Mouse (Mus musculus) urinary bladder, postnatal 10 days (tissue): ENCODE results near the gene Fbxo17.

Experiments
- DNase-seq: peaks from one replicate; pipeline ENCODE4 v3.0.0; 2022; ENCODE audit warnings: low spot score

Fbxo17 gene

DNA sequence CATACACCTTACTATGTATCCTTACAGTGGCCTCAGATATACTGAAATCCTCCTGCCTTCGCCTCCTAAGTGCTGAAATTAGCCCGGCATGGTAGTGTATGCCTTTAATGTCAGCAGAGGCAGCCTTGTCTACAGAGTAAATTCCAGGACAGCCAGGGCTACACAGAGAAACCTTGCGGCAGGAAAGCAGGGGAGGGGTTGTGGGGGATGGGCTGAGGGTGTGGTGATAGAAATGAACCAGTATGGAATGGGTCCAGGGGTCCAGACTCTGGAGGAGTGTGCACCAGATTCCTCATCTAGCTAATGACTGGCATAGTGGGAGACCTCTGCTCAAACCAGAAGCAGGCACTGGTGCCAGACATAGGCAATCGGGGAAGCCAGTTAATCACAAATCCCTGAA, 2.6 kb downstream of the Fbxo17 start:
- DNase-seq = no peak

DNA sequence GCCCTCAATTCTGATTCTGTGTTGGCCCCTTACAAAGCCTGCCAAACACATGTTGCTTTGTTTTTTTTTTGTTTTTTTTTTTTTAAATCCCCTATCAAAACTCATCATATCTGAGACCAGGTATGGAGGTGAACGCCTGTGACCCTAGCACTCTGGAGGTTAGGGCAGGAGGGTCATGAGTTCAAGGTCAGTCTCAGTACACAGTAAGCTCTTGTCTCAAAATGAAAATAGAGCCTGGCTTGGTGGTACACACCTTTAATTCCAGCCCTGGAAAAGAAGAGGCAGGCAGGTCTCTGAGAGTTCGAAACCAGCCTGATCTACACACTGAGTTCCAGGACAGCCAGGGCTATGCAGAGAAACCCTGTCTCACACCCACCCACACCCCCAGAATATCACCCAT, 3.0 kb downstream of the Fbxo17 start:
- DNase-seq = no peak

DNA sequence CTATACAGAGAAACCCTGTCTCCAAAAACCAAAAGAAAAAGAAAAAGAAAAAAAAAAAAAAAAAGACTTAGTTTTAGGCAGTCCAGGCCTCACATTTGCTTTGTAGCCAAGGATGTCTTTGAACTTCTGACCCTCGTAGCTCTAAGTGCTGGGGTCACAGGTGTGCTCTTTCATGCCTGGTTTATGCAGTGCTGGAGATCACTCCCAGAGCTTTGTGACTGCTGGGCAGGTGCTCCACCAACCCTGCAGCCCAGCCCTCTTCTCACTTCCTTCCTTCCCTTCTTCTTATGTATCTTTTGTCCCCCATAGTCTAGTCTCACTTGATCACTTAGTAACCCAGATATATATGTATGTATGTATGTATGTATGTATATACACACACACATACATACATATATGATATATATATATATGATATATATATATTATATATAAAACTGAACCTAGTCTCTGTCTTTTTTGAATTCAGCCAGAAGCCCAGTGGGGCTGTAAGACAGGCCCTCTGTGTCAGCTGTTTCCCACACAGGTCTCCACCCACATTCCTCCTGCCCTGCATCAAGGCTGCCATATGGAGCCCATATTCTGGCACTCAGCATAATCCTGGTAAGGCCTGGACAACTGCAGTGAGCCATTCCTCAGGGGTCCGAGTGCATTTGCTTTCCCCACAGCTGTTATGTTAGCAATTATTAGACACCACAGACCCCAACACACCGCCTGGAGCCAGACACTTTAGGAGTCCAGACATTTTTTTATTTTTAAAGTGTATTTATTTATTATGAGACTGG, 4.3 kb downstream of the Fbxo17 start:
- DNase-seq = no peak

DNA sequence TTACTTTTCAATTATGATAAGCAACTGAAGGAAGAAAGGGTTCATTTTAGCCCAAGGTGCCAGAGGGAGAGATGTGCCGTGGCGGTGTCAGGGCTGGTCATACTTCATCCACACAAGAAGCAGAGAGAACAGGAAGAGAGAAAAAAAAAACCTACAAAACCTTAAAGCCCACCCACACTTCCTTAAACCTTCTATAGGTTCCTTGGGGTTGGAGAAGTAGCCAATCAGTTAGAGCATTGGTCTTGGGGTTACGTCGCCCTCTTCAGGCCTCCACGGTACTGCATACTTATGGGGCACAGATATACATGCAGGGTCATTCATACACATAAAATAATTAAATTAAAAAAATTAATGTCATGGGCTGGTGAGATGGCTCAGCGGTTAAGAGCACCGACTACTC, 5.5 kb downstream of the Fbxo17 start:
- DNase-seq = no peak

DNA sequence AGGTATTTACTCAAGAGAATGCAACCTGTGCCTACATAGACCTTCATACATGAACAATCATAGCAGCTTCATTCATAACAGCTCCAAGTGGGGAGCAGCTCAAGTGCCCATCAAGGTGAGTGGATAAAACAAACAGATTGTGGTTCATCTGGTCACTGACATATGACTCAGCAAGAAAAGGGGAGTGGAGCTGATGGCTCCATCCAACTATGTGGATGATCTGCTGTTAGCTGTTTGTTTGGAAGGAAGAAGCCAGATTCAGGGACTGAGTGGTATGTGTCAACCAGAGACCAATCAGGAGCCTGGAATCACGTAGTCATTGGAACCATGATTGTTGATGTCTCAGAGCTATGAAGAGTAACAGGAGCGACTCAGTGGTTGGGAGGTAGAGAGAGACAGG, 8.0 kb downstream of the Fbxo17 start:
- no peak for DNase-seq

DNA sequence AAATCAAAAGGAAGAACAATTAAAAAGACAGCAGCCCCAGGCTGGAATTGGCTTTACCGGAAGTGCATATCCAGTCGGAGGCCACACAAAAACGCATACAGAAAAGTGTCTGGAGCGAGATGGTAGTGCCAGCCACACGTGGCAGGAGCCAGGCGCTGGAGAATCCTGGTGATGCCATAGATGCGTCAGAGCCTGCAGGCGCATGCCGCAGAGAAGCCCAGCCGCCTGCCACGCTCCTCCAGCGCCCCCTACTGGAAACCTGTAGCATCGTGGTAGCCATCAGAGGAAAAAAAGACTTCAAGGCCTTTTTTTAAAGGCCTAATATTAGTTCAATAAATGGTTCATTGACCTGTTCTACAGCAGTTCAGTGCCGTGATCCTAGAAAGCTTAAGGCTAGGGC, 10.0 kb downstream of the Fbxo17 start:
- DNase-seq = peak; percentile 45

DNA sequence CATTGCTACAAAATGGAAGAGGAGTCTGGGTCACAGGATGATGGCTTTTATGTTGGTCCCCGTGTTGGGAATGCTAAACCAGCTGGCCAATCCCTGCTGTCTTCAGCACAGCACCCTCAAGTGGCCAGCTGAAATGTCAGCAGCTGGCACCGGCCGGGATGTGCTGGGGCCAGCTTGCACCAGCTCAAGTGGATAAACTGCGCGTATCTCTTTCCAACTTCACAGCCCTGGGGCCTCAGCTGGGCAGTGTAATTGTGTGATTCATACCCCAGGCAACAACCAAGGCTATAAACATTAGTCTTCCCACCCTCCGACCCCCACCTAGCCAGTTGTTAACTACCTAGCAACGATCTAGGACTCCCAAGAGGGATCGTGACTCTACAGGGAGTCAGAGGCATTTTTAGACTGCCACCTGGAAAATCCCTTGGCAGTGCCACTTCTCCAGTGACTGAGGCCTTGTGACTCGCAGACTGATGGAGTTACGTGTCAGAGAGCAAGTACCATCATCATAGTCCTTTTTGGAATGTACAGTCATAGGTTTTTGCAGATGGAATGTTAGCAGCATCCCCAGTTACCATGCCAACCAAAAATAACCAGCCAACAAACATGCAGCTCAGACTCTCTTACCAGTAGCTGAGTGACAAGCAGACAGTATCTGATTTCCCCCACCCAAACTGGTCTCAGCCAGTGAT, 11.2 kb downstream of the Fbxo17 start:
- DNase-seq = no peak

DNA sequence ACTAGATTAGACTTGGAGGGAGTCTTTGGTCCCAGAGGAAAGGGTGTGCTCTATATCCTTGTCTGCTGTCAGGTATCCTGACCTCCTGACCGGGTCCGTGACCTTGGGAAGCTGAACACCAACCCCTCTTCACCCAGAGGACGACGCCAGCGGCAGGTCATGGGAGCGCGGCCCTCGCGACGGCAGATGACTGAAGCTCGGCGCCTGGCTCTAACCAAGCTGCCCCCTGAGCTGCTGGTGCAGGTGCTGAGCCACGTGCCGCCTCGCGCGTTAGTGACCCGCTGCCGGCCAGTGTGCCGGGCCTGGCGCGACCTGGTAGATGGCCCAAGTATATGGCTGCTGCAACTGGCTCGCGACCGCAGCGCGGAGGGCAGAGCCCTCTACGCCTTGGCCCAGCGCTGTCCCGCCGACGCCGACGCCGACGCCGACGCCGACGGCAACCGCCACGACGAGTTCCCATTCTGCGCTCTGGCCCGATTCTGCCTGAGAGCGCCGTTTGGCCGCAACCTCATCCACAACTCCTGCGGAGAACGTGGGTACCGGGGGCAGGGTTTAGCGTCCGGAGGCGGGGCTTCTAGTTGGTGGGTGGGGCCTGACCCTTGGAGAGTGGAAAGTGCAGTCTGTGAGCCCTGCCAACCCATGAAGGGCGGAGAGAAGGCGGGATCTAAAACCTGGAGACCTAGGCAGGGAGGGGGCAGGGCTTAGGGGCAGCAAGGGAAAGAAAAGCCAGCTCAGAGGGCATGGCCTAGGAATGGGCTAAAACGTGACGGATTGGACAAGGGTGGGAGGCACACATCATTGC, 15.9 kb downstream of the Fbxo17 start:
- no peak for DNase-seq

DNA sequence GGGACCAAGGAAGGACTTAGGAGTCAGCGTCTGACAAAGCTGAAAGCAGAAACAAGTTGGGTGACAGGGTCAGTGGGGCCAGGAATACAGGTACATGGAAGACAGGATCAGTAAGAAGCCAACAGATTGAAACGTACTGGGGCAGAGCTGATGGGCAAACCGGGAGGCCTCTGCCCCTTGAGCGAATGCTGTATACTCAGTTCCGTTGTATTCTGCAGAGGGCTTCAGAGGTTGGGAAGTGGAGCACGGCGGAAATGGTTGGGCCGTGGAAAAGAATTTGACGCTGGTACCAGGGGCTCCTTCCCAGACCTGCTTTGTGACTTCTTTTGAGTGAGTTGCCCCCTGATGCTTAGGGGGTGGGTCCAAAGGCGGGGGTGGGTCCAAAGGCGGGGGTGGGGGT, 16.6 kb downstream of the Fbxo17 start:
- DNase-seq = no peak

DNA sequence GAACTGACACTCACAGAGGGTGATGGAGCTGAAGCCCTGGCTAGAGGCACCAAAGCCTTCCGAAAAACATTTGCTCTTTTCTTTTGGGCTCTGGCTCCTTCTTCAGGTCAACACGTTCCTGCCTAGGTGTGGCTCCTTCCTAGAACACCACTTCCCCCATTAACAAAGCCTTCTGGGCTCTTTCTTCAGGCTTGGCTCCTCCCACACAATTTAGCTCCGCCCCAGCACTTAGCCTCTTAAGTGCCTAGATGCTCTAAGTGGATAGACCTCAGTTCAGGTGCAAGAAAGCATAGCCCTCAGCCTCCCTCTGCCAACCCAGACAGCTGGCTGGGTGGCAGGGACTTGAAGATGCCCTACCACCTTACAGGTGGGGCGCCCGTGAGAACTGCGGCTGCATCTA, 19.1 kb downstream of the Fbxo17 start:
- DNase-seq = no peak

DNA sequence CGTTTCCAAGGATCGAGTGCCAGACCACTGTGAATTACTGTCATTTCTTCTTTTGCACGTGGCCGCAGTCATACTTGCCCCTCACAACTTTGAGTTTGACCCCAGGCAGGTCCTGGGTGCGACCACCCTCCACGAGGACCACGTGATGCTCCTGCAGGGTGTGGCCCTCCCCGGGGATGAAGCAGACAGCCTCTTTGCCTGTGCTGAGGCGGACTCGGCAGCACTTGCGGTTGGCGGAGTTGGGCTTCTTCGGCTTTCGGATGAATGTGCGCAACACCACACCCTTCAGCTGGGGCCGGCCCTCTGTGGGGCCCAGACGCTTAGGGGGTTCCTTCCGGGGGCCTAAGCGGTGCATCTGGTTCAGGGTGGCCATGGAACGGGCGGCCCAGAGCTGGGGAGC, 23.2 kb downstream of the Fbxo17 start:
- no peak for DNase-seq

DNA sequence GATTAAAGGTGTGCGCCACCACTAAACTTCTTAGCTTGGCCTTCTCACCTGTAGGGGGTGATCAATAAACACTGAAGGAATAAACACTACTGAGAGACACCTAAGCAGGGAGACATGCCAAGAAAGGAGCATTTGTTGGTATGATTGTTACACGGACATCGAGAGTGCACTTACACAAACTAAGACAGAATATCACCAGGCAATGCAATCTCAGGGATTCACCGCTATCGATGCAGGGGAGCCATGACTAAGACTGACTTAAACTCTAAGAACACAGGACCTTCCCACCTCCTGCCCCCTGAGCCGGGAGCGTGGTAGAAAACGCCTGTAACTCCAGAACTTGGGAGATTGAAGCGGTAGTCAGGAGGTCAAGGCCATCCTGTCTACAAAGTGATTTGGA, 24.3 kb downstream of the Fbxo17 start:
- DNase-seq = no peak

DNA sequence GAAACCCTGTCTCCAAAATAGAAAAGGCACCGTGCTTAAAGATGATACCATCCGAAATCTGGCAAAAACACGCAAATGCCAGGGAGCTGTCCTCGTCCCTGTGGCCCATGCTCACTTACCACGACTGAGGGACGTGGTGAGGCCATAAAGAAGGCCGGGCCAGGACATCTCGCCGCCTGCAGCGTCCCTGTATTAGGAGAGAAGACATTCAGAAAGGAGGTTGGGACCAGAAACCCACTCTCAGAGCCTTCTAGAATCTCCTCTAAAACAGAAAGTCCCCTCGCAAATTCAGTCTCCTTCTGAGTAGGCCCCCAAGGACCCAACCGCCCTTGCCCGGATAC, 24.7 kb downstream of the Fbxo17 start:
- no peak for DNase-seq

DNA sequence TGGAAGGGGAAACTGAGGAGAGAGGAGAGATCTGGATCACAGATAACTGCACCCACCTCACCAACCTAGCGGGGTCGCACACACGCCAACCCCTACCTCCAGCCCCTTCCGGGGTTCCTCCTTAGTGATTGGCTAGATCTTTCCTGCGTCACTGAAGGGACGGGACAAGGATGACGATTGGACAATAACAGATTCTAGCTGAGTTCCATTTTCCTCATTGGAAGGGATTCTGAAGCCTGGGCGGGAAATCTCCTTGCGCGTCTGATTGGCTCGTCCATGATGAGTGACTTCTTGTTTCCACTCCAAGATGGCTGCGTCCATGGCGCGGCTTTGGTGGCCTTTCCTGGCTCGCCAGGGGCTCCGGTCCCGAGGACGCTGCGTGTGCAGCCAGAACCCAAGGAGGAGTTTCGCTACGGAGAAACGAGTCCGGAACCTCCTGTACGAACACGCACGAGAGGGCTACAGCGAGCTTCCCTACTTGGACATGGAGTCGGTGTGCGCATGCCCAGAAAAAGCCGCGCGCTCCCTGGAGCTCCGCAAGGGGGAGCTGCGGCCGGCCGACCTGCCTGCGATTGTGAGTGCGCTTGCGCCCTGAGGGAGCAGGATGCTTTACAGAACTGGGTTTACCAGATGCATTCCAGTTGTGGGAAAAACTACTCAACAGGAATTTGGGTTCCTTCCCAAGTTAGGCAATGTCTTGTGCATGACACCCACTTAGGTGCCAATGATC, 25.3 kb downstream of the Fbxo17 start, which contains the start of the genes Mrps12 and Sars2:
TSS of gene Mrps12 (minus strand) at position 112 of the 730 bp plus-strand sequence.
TSS of gene Sars2 (plus strand) at position 284 of the 730 bp plus-strand sequence.
- DNase-seq = peak; percentile 68

DNA sequence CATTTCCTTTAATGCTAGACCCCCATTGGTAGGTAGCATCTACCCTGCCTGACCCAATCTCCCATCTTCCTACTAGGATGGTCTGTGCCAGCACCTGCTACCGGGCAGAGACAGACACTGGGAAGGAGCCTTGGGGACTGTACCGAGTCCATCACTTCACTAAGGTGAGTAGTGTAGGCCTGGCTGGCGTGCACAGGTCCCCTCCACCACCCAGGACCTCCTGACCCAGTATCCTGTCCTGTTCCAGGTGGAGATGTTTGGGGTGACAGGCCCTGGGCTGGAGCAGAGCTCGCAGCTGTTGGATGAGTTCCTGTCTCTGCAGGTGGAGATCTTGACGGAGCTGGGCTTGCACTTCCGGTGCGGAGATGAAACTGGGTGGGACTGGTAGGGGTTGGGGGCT, 33.3 kb downstream of the Fbxo17 start:
- no peak for DNase-seq

DNA sequence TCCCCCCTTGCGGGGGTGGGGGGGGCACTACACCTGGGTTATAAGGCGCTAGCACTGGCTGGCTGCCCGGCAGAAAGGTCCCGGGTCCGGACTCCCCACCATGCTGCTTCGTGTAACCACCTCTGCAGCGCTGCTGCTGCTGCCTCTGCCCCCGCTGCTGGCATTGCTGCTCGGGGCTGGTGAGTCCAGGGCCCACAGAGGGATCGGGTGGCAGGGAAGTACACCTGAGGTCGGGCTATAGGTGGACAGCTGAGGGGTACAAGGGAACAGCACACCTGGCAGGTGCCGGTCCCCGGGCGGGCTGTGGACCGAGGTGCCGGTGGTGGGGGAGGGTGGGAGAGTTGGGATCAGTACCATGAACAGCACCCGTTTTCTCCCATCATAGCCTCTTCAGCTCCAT, 39.5 kb downstream of the Fbxo17 start, which contains the start of gene Ccer2:
TSS of gene Ccer2 (plus strand) at position 96 of the 400 bp plus-strand sequence.
- DNase-seq = no peak

DNA sequence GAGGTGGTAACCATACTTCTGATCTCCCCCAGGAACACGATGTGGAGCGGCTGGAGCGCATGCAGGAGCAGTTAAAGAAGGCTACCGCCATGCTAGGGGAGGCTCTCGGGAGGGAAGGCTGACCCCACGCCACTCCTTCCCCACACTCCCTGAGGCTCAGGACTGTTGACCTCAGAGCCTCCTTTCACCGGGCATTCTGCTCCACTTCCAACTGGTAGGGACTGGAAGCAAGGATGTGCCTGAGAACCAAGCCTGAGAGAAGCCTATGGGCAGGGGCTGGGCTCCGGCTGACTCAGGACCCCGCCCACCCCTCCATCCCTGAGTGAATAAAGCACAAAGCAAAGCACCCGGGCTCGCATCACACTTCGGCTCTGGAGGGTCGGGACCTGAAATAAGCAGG, 42.0 kb downstream of the Fbxo17 start:
- DNase-seq = no peak

DNA sequence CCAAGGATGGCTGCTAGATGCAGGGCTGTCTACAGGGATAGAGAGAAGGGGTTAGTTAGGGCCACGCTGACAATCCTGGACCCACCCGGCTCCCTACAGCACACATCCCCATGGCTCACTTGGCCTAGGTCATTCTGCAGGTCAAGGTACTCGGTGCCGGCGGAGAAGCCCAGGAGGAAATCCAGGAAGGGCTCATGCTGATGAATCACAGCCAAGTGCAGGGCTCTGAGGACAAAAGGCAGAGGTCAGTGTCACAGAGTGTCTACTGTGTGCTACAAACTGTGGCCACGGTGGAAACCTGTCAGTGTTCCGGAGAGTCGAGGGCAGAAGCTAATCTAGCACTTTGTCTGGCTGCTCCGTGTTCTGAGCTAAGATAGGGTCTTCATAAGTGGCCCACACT, 45.3 kb downstream of the Fbxo17 start:
- no peak for DNase-seq

DNA sequence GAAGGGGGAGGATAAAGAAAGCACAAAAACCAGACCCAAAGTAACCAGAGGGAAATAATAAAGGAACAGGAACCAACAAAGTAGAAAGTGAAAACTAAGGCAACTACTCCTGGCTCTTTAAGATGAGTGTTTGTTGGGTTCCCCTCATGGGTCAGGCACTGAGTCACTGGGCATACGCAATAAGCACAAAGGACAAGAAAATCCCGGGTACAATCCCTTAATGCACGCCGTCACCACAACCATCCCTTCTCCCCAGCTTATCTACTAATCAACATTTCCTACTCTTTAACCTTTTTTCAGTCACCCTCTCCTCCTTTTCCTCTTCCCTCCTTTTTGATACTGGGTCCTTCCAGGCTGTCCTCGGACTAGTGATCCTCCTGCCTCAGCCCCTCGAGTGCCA, 48.6 kb downstream of the Fbxo17 start:
- DNase-seq = no peak

DNA sequence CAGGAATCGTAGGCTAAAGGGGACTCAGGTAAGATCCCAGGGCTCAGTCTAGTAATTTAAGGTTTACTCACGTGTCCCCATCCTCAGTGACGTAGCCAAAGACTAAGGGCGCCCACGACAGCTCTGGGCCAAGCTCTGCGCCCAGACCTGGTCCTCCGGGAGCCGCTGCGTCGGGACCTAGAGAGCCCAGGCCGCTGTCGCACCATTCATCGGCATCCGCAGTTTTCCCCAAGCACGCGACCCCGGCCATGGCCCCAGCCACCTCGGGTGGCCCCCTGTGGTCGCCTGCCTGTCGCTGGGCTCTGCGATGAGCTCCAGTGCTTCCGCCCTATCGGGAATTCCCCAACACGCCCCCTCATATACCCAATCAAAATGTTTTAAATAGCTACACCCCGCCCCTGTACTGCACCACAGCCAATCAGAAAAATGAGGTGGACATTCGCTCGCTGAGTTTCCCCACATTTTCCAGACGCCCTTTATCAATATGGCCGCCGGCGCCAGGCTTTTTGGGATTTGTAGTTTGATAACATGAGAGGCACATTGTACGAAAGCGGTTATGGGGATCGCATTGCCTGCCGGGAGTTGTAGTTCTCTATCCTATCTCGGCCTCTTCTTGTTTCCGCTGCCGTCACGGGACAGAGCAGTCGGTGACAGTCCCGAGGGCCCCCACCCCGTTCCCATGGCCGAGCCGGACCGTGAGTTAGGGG, 49.7 kb downstream of the Fbxo17 start, which contains the start of gene Sirt2:
TSS of gene Sirt2 (plus strand) at position 563 of the 707 bp plus-strand sequence.
- peak; percentile 79 for DNase-seq

DNA sequence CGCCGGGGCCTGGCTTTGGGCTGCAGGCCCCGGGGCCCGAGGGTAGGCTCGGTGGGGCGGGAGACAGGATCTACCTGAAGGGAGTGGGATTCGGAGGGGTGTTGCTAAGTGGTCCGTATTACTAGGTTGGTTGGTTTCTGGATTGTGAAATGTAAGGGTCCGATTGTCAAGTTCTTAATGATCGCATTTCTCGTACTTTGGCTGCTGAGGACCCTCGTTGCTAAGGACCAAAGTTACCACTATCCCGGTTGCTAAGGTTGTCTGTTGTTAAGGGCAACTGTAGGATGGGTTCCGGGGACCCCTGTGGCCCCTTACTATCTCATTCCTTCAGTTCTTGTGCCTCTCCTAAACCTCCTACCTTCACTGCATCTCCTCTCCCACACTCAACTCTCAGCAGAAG, 50.3 kb downstream of the Fbxo17 start:
- no peak for DNase-seq
